Mouse (Mus musculus) C2C12 (cell line): ENCODE results near the gene Gm10188.

Experiments
- CEBPB ChIP-seq: IDR thresholded peaks from one replicate; pipeline ENCODE4 v1.6.1; 2011; ENCODE audit warnings: low read depth, mild to moderate bottlenecking, control low read depth, moderate library complexity
- CTCF ChIP-seq: IDR thresholded peaks from one replicate; pipeline ENCODE4 v1.5.1; 2011; ENCODE audit not compliant: control insufficient read depth, insufficient read depth, insufficient read length
- FOSL1 ChIP-seq: IDR thresholded peaks from one replicate; pipeline ENCODE4 v1.8.0; 2011; ENCODE audit warnings: mild to moderate bottlenecking, low read length; ENCODE audit not compliant: poor library complexity, insufficient read depth, severe bottlenecking
- MAX ChIP-seq: IDR thresholded peaks from one replicate; pipeline ENCODE4 v1.6.1; 2011; ENCODE audit warnings: mild to moderate bottlenecking, control low read depth
- MYOD1 ChIP-seq: IDR thresholded peaks from one replicate; pipeline ENCODE4 v1.6.1; 2011; ENCODE audit warnings: low read depth; ENCODE audit not compliant: control insufficient read depth, insufficient read length
- MYOG ChIP-seq: IDR thresholded peaks from one replicate; pipeline ENCODE4 v1.6.1; 2011; ENCODE audit not compliant: control insufficient read depth, insufficient read length; ENCODE audit errors: extremely low read depth
- USF1 ChIP-seq: IDR thresholded peaks from one replicate; pipeline ENCODE4 v1.6.1; 2011; ENCODE audit warnings: low read depth, mild to moderate bottlenecking, control low read depth, moderate library complexity

GRCm38 (mm10) chr1:132191093-132191785 lies 38.3 kb downstream of the Gm10188 start, which contains the start of the genes Lemd1 and AC124108.1:
- TF ChIP-seq FOSL1 (no peak), USF1 (no peak), CTCF (no peak), CEBPB (no peak), MYOD1 (no peak), MAX (no peak), MYOG (no peak)
